Mouse (Mus musculus): ENCODE measurements around the gene A230050P20Rik. TPM values are rescaled to one million over a fixed set of nuclear protein-coding genes. Genes with fewer than 3 reads are reported as not detected.

The A230050P20Rik gene
- polyA plus RNA-seq, 1 experiment = 31.7 TPM

GRCm38 (mm10) chr9:20886563-20886962, 18.1 kb downstream of the A230050P20Rik start:
- Histone ChIP-seq H3K27me3 (replicated peaks; ENCODE audit: control insufficient read depth, insufficient read depth, low read length) (no peaks in the 10 kb centered on the region), H3K4me3 (ENCODE audit: insufficient read depth, low read depth, low read length) (no peak overlapping the region), H3K4me1 (ENCODE audit: control insufficient read depth, insufficient read depth, low read length) (peaks cover 2% of the 10 kb centered on the region; the same call in 1 of the 2 replicates), H3K27ac (ENCODE audit: insufficient read depth, low read depth, low read length) (no peak overlapping the region), H3K36me3 (ENCODE audit: control insufficient read depth, insufficient read depth, low read length) (peaks cover 3% of the 10 kb centered on the region)
- DNase-seq = no peak
- no peak for TF ChIP-seq CTCF (conservative IDR thresholded peaks at IDR 0.05; ENCODE audit: insufficient read depth, insufficient read length, low read depth, low read length)
- TF ChIP-seq POLR2A (IDR thresholded peaks at IDR 0.05; ENCODE audit: low read depth, low read length) = no peak
- WGBS = 93% methylated on average over 2 of the region's 2 CpGs

GRCm38 (mm10) chr9:20887191-20887590, 18.7 kb downstream of the A230050P20Rik start:
- 91% methylated on average over 6 of the region's 6 CpGs for WGBS

GRCm38 (mm10) chr9:20887704-20888385, 19.4 kb downstream of the A230050P20Rik start, which contains the start of gene Ppan:
Gene Ppan, plus strand, starts transcription at chr9:20888175.
- H3K27me3 ChIP-seq (replicated peaks; ENCODE audit: control insufficient read depth, insufficient read depth, low read length) = no peaks in the 10 kb centered on the region
- peaks cover 2% of the 10 kb centered on the region; the same call in 1 of the 2 replicates for H3K4me1 ChIP-seq (ENCODE audit: control insufficient read depth, insufficient read depth, low read length)
- WGBS = under 1% methylated on average over 43 of the region's 43 CpGs
- no peak for TF ChIP-seq CTCF (conservative IDR thresholded peaks at IDR 0.05; ENCODE audit: insufficient read depth, insufficient read length, low read depth, low read length)
- peak; percentile 58 for TF ChIP-seq POLR2A (IDR thresholded peaks at IDR 0.05; ENCODE audit: low read depth, low read length)
- H3K36me3 ChIP-seq (ENCODE audit: control insufficient read depth, insufficient read depth, low read length) = peaks cover 4% of the 10 kb centered on the region
- H3K4me3 ChIP-seq (ENCODE audit: insufficient read depth, low read depth, low read length) = peak within 1 kb of the TSS; percentile 84
- DNase-seq = peak; percentile 98
- H3K27ac ChIP-seq (ENCODE audit: insufficient read depth, low read depth, low read length) = peak within 1 kb of the TSS; percentile 90

More at GRCm38 (mm10) chr9:20887191-20887590, 18.7 kb downstream of the A230050P20Rik start:
- Histone ChIP-seq H3K4me3 (ENCODE audit: insufficient read depth, low read depth, low read length) (no peak overlapping the region), H3K27ac (ENCODE audit: insufficient read depth, low read depth, low read length) (no peak overlapping the region), H3K36me3 (ENCODE audit: control insufficient read depth, insufficient read depth, low read length) (peaks cover 4% of the 10 kb centered on the region), H3K27me3 (replicated peaks; ENCODE audit: control insufficient read depth, insufficient read depth, low read length) (no peaks in the 10 kb centered on the region), H3K4me1 (ENCODE audit: control insufficient read depth, insufficient read depth, low read length) (peaks cover 2% of the 10 kb centered on the region; the same call in 1 of the 2 replicates)
- TF ChIP-seq POLR2A (IDR thresholded peaks at IDR 0.05; ENCODE audit: low read depth, low read length) (no peak), CTCF (conservative IDR thresholded peaks at IDR 0.05; ENCODE audit: insufficient read depth, insufficient read length, low read depth, low read length) (no peak)
- no peak for DNase-seq

DNA sequence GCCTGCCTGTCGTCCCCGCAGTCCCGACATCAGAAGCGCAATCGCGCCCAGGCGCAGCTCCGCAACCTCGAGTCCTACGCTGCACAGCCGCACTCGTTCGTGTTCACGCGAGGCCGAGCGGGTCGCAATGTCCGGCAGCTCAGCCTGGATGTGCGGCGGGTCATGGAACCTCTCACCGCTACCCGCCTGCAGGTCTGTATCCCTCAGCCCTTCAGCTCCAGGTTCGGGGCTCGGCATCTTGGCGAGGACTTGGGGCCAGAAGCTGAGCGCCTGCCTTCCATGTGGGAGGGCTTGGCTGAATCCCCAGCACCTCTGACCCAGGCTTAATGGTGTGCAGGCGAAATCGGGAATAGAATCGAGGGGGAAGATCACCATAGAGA, 19.9 kb downstream of the A230050P20Rik start:
- no peak for DNase-seq
- H3K36me3 ChIP-seq (ENCODE audit: control insufficient read depth, insufficient read depth, low read length) = peaks cover 4% of the 10 kb centered on the region
- H3K27me3 ChIP-seq (replicated peaks; ENCODE audit: control insufficient read depth, insufficient read depth, low read length) = no peaks in the 10 kb centered on the region
- H3K4me1 ChIP-seq (ENCODE audit: control insufficient read depth, insufficient read depth, low read length) = peaks cover 2% of the 10 kb centered on the region; the same call in 1 of the 2 replicates
- TF ChIP-seq CTCF (conservative IDR thresholded peaks at IDR 0.05; ENCODE audit: insufficient read depth, insufficient read length, low read depth, low read length) (no peak), POLR2A (IDR thresholded peaks at IDR 0.05; ENCODE audit: low read depth, low read length) (no peak)
- no peak overlapping the region for H3K27ac ChIP-seq (ENCODE audit: insufficient read depth, low read depth, low read length)
- H3K4me3 ChIP-seq (ENCODE audit: insufficient read depth, low read depth, low read length) = peak overlapping the region; percentile 84
- WGBS = under 1% methylated on average over 30 of the region's 30 CpGs

- Histone ChIP-seq H3K27ac (ENCODE audit: insufficient read depth, low read depth, low read length) (no peak overlapping the region), H3K27me3 (replicated peaks; ENCODE audit: control insufficient read depth, insufficient read depth, low read length) (no peaks in the 10 kb centered on the region), H3K4me3 (ENCODE audit: insufficient read depth, low read depth, low read length) (no peak overlapping the region), H3K4me1 (ENCODE audit: control insufficient read depth, insufficient read depth, low read length) (peaks cover 2% of the 10 kb centered on the region; the same call in 1 of the 2 replicates), H3K36me3 (ENCODE audit: control insufficient read depth, insufficient read depth, low read length) (peaks cover 4% of the 10 kb centered on the region)
- TF ChIP-seq POLR2A (IDR thresholded peaks at IDR 0.05; ENCODE audit: low read depth, low read length) (no peak), CTCF (conservative IDR thresholded peaks at IDR 0.05; ENCODE audit: insufficient read depth, insufficient read length, low read depth, low read length) (no peak)
- no peak for DNase-seq
- WGBS = 80% methylated on average over 29 of the region's 29 CpGs
Measured at GRCm38 (mm10) chr9:20889185-20890141, 21.0 kb downstream of the A230050P20Rik start.

DNA sequence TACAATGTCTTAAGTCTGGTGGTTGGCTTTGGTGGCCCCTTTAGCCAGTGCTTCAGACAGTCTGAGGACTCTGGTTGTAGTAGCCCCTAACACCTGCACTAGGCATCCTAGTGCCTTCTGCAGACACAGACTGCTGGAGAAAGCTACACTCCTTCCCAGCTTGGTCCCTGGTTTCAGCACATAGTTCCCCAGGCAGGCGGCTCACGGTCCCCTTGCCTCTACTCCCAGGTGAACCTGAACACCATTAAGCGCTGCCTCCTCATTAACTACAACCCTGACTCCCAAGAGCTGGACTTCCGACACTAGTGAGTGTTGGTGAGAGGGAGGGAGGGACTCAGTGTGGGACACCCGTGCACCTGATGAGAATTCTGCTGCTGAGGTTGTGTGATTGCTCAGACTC, 22.0 kb downstream of the A230050P20Rik start:
- Histone ChIP-seq H3K27ac (ENCODE audit: insufficient read depth, low read depth, low read length) (no peak overlapping the region), H3K27me3 (replicated peaks; ENCODE audit: control insufficient read depth, insufficient read depth, low read length) (no peaks in the 10 kb centered on the region), H3K4me1 (ENCODE audit: control insufficient read depth, insufficient read depth, low read length) (peaks cover 2% of the 10 kb centered on the region; the same call in 1 of the 2 replicates), H3K36me3 (ENCODE audit: control insufficient read depth, insufficient read depth, low read length) (peaks cover 4% of the 10 kb centered on the region), H3K4me3 (ENCODE audit: insufficient read depth, low read depth, low read length) (no peak overlapping the region)
- 90% methylated on average over 5 of the region's 5 CpGs for WGBS
- no peak for TF ChIP-seq CTCF (conservative IDR thresholded peaks at IDR 0.05; ENCODE audit: insufficient read depth, insufficient read length, low read depth, low read length)
- TF ChIP-seq POLR2A (IDR thresholded peaks at IDR 0.05; ENCODE audit: low read depth, low read length) = no peak
- no peak for DNase-seq
